Mouse (Mus musculus): ENCODE results near the gene Tnf. TPM values are rescaled to one million over a fixed set of nuclear protein-coding genes. Genes with fewer than 3 reads are reported as not detected.

Tnf gene
- total RNA-seq, 2 experiments from 2014 or later: 0.23 to 0.36 TPM

DNA sequence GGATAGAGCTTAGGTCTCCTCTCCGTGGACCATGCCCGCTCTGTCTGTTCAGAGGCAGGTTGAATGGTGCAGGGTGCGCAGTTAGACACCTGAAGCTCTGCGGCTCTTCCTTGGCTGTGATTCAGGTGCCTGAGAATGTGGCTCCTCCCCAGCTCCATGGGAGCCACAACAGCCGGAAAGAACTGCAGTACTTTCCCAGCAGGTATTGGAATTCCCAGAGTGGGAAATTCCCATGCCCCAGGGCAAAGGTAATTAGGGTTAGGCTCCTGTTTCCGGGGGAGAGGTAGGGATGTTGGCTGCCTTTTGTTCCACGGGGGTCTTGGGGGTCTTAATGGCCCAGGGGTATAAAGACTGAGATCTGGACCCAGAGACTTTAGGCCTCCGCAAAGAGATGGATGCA is 2.9 kb downstream of the Tnf start:
- DNase-seq: no peak

DNA sequence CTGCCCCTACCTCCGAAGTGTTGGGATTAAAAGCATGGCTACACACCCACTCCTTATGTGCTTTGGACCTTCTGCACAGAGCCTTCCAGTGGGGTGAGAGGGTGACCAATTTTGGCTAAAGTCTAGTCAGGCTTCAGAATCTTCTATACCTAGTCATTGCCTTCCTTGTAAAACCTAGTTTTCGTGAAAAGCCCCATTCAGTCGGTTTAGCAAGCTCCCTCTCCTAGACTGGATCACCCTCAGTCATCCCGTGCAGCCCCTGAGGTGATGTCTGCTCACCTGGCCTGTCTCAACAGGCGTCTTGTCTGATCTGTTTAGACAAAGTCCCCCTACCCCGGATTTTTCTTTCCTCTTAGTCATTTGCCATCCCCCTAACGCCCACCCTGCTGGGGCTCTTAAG is 3.8 kb downstream of the Tnf start:
- no peak for DNase-seq

DNA sequence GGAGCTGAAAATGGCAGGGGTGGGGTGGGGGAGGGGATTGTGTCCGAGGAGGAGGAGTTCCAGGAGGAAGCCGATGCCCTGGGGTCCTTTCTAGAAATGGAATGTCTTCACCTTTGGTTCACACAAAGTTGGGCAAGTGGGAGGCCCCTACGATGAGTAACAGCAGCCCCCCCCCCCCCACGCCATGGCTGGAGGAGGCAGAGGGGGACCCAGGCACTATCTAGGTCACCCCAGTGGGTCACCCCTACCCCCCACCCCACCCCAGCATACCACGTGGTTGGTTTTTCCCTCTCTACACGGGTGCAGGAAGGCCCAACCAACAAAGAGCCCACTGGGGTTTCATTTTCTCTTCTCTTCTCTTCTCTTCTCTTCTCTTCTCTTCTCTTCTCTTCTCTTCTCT is 4.7 kb downstream of the Tnf start:
- no peak for DNase-seq

DNA sequence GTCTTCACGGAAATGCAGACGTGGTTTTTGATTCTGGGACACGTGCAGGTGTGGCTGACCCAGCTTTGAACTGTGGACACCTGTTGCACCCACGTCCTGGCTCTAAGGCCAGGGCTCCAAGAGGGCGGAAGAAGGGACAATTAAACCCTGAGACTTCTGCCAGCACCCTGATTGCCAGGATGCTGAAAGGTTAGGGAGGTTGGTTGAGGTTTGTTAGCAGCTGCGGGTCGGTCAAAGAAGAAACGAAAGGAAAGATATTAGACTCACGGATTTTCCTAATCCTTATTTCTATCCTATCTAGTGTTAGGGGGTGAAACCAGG is 5.5 kb downstream of the Tnf start:
- no peak for DNase-seq

DNA sequence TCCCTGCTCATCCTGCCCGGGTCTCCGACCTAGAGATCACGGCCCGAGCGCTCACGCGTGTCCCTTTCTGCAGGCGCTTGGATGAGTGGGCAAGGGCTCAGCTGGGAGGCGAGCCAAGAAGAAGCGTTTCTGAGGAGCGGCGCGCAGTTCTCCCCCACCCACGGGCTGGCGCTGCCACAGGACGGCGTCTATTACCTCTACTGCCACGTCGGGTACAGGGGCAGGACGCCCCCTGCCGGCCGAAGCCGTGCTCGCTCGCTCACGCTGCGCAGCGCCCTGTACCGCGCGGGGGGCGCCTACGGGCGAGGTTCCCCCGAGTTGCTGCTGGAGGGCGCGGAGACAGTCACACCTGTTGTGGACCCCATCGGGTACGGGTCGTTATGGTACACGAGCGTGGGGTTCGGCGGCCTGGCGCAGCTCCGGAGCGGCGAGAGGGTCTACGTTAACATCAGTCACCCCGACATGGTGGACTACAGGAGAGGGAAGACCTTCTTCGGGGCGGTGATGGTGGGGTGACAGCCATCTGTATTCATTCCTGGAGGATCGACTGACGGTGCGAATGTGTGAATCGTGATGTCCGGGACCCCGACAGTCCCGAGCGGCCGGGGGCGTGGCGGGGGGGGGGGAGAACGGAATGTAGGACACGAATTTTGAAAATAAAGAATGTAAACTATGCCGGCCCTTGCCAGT is 6.0 kb downstream of the Tnf start:
- DNase-seq: peak; percentile 88 to 92

DNA sequence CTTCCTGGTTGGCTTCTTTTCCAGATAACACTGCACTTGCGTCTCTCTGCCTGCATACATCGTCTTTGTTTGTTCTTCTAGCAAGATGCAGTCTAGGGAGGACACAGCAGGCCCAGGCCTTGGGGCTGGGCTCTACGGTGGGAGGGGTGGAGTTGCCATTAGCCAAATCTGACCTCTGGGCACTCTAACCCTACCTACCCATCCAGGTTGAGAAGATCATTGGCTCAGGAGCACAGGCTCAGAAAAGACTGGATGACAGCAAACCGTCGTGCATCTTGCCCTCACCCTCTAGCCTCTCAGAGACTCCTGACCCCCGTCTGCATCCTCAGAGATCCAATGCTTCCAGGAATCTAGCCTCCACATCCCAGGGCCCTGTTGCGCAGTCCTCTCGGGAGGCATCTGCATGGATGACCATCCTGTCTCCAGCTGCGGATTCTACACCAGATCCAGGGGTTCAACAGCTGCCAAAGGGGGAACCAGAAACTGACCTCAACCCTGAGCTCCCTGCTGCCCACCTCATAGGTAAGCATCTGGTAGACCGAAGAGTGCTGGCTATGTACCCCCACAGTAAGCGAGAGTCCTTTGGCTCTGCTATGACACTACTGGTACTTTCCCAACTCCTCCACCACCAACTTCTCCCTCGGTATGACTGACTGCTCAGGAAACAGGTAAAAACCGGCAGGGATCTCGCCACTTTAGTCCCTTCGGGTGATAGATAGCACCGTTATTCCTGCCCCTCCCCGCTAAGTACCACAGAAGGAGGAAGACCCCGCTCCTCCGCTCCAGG is 6.8 kb downstream of the Tnf start:
- no peak for DNase-seq

DNA sequence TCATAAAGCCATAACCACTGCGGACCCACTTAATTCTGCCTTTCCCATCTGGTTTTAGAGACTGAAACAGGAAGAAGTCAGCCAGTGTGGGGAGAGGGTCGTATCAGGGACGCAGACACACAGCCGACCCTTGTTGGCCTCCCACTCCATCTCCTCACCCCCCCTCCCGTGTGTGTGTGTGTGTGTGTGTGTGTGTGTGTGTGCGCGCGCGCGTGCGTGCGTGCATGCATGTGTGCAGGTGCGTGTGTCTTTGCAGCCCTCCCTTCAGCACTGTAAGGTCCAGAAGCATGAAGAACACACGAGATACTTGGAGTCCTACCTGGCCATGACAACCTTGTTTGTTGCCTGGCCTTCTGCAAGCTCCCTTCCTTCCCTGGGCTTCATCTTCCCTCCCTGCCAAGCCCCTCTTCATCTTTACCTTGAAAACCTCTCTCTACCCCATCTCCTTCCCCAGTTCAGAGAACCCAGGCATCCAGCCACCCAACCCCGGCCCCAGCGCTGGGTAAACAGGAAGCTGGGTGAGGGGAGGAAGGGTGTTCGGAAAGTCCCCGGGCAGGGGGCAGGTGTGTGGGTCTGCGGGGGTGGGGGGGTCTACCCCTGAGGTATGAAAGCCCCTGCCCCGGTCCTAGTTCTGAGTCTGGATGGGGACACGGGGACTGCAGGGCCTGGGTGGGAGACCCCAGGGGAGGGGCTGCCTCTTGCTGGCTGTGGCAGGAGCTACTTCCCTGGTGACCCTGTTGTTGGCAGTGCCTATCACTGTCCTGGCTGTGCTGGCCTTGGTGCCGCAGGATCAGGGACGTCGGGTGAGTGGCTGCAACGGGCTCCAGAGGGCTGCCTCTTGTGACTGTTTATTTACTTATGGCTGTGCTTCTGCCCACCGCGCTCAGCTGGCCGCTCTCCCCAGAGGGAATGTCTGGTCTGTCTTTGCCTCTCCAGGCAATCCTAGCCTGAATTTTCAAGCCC is 7.6 kb downstream of the Tnf start, which contains the start of gene Ltb:
TSS of gene Ltb (plus strand) at position 559 of the 963 bp plus-strand sequence.
- DNase-seq: peak; percentile 67 to 71

DNA sequence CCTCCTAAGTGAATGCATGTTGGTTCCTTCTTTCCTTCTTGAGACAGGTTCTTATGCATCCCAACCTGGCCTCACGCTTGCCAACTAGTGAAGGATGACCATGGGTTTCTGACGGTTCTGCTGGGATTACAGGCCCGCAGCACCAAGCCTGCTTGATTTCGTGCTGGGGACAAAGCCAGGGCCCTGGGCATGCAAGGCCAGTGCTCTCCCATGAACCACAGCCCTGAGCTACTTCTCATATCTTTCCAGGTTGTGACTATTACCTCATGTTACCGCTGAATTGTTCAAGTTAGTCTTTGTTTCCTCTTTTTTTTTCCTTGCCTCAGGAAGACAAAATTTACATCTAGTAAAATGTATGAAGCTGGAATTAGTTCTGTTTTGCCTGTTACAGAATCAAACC is 8.9 kb downstream of the Tnf start:
- DNase-seq: peak in 1 of 2 experiments; percentile 37

DNA sequence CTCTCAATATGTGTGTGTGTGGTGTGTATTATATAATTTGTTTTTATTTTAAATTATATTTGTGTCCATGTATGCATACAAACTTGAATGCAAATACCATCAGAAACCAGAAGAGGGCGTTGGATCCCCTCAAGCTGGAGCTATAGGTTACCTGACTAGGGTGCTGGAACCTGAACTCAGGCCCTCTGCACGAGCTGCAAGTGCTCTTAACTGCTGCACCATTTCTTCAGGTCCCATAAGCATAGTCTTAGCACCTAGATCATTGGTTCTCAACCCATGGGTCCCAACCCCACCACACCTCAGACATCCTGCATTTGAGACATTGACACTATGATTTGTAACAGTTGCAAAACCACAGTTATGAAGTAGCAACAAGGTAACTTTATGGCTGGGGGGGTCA is 10.1 kb downstream of the Tnf start:
- no peak for DNase-seq

DNA sequence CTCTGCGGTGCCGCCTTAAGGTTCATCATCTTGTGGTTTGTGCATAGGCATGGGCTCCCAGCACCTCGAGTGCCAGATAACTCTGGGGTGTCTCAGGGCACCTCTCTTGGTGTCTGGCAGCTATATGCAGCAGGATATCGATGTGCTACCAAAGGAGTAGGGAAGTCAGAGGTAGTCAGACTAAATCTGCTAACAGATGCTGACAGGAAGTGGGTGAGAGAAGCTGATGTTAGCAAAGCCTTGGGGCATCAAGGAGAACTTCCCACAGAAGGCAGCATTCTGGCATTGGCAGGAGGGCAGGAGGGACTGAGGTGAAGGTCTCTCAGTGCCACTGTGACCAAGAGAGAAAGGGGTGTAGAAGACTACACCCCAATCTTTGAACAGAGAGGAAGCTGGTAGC is 11.7 kb downstream of the Tnf start:
- DNase-seq: no peak

DNA sequence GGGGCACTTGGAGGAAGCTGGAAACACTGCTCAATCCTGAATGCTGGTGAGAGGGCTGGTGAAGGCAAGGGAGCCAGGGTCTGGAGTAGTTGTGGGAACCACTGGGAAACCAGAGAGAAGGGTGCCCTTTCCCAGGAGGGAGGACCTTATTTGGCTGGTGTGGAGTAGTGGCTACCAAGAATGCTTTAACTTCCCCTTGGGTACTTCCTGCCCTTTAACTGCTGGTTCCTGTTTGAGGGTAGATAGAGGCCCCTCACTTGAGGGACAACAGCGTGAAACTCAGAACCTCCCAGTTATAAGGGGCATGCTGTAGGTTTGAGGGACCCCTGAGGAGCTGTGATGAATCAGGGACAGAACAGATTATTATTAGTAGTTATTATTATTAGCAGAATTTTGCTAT is 12.6 kb downstream of the Tnf start:
- no peak for DNase-seq

DNA sequence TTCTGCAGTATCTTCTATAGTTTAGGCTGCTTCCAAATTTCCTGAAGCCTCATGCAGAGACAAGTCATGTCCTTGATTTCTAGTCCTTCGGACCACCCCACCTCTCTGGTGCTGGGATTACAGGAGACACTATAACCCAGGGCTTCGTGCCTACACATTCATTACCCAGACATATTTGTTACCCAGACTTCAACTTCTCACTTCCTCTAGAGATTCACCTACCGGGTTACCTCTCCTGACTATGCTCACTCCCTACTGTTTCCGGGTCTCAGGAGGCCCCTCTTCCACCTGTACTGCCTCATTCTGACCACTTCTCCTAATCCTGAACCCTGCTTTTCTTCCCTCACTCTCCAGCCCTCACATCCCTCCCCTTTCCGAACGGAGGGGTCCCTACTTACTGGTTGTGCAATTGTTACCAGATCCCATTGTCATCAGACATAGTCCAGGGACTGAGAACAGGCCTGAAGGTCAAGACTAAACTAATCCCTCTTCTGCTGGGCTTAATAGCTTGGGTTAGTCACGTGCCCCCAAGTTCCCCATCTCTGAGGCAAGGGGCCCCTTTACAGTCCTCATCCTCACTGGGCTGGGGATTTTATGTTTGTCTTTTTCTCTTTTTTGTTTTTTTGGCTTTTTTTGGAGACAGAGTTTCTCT is 13.7 kb downstream of the Tnf start, which contains the start of gene Lst1:
TSS of gene Lst1 (minus strand) at position 481 of the 652 bp plus-strand sequence.
- DNase-seq: no peak

DNA sequence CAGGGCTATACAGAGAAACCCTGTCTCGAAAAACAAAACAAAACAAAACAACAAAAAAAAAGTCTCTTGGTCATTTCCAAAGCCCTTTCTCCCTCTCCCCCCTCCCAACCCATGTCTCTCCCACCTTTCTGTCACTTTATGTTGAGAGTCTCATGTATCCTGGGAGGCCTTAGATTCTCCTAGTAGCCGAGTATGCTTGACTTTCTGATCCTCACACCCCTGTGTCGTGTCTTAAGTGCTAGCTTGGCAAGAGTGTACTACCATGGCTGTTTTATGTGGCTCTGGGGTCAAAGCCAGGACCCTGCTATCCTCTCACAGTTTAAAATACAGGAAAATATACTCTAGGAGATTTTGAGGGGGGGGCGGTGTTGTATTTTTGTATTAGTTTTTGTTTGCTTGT is 14.5 kb downstream of the Tnf start:
- no peak for DNase-seq

DNA sequence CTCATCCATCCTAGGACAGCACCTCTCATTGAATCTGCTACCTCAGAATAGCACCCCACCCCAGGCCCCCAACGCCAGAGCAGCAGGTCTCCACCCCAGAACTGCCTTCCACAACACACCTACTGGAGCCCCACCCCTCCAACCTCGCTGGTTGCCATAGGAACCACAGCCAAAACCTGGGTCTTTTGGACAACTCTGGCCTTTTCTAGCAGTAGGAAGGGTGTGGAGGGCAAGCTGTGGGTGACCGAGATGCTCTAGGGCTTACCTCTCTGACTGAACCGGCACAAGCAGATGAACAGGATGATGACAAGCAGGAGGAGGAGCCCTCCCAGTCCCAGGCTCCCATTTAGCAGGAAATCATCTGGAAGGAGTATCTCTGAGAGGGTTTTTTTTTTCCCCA is 15.1 kb downstream of the Tnf start:
- peak in 1 of 2 experiments; percentile 32 for DNase-seq

DNA sequence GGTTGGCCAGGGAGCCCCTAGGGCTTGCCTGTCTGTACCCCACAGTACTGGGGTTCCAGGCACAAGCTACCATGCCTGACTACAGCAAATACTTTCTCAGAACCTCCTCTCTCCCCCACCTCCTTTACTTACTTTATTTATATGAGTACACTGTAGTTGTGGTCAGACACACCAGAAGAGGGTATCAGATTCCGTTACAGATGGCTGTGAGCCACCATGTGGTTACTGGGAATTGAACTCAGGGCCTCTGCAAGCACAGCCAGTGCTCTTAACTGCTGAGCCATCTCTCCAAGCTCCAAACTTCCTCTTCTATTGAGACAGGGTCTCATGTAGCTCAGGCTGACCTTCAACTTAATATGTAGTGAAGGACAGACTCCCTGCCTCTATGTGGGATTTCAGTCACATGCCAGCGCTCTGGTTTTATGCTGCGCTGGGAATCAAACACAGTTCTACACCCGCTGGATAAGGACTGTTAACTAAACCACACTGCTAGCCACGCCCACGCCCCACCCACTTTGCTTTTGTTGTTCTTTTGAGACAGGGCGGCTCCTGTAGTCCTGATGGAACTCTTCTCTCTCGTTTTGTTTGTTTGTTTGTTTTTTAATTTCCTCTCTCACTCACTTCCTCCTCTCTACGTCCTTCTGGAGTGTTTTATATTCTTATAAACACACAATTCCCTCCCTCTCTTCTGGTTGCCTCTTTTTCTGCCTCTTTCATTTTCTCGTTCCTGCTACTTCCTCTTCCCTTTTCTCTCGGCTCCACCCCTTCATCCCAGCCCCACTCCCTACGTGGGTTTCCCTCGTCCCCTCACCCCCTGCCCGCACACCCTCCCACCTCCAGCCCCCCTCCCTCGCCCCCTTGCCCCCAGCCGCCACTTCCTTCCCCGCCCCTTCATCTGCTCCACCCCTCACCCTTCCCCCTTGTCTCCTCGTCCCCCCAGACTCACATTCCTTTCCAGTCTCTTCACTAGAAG is 15.9 kb downstream of the Tnf start:
- DNase-seq: peak; percentile 86 to 89

DNA sequence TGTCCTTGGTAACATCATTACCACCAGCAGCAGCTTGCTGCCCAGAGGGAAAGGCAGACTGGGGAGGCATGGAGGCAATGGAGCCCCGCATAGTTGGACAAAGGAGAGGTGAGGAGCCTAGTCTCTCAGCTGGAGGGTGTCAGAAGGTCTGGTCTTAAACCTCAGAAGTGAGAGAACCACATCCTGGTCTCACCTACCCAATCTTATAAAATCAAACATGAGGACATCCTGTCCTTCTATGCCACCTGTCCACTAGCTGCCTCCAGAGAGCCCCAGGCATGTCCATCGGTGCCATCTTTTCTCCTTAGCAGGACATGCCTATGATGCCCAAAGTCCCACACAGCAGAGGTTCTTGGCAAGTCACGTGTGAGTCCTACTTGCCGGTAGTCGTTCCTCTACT is 21.7 kb downstream of the Tnf start:
- no peak for DNase-seq

DNA sequence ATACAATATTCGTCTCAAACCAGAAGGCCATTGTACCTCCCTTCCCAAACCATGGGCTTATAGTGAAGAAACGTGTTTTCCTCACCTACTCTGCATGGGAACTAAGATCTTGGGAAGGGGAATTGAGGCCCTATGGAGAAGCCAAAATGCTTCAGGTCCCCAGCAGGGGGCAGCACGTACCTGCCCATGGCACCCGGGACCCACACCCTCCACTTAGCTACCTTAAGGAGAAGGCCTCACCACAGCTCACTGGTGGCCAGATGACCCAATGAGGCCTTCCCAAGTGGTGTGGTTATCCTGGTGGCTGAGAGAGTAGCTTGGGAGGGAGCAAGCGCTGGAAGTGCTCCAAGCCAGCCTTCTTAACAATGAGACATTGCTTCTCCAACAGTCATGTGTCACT is 23.3 kb downstream of the Tnf start:
- DNase-seq: peak; percentile 85 to 92

DNA sequence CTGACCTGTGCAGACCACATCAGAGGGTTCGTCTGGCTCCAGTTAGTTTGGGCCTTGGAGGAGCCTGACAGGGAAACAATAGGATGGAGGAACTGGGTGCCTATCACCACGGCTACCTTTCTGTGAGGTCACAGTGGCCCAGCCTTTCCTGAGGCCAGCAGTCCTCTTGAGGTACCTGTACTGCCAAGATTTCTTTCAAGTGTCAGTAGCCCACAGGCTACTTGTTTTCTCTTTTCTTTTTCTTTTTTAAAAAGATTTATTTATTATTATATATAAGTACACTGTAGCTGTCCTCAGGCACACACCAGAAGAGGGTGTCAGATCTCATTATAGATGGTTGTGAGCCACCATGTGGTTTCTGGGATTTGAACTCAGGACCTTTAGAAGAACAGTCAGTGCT is 25.8 kb downstream of the Tnf start, which contains the start of gene Aif1:
TSS of gene Aif1 (minus strand) at position 101 of the 400 bp plus-strand sequence.
- DNase-seq: no peak

DNA sequence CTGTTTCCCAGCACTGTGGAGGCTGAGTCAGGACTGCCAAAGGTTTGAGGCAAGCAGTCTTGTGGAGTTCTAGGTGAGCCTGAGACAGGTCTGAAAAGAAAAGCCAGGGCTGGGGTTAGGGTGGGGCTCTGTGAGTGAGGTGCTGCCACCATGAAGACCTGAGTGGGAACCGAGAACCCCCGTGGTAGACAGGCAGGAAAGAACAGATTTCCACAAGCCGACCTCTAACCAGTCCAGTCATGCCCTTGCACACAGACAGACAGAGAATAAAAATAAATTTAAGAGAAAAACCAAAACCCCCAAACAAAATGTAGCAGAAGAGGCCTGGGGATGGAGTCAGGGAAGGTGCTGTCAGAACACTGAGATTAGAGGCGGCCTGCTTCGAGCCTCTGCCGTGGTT is 26.4 kb downstream of the Tnf start:
- no peak for DNase-seq

DNA sequence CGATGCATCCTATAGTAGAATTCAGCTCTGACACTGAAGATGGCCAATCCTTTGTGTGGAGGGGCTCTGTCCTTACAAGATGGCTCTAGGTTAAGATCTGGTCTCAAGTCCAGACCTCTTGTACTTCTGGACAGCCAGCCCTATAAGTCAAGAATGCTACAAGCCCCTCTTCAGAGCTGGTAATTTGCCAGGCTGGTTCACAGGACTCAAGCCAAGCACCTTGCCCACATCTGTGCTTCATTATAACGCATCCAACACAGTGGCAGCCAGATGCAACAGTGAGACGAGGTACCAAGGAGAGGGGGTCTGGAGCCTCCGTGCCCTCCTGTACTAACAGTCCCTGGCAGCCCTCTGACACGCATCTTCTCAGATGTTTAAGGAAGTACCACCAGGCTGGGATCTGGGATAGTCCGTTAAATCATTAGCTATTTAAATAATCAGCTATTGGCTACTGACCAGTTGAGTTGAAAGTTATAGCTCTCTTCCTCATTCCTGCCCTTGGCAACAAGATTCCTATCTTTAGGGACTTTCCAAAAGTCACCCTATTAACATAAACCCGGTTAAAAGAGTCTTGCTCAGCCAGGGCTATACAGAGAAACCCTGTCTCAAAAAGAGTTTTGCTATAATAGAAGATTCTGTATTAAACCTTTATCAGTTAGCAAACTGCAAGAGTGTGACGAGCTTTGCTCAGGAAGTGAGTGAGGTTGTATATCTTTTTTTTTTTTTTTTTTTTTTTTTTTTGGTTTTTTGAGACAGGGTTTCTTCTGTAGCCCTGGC is 27.4 kb downstream of the Tnf start:
- no peak for DNase-seq
